Mouse (Mus musculus): Measurements from ENCODE around the gene Gsn. TPM values are rescaled to one million over a fixed set of nuclear protein-coding genes. Genes with fewer than 3 reads are reported as not detected.

Gene Gsn
- total and polyA plus RNA-seq, 3 experiments = 24.2 to 54.2 (median 42.9) TPM

DNA sequence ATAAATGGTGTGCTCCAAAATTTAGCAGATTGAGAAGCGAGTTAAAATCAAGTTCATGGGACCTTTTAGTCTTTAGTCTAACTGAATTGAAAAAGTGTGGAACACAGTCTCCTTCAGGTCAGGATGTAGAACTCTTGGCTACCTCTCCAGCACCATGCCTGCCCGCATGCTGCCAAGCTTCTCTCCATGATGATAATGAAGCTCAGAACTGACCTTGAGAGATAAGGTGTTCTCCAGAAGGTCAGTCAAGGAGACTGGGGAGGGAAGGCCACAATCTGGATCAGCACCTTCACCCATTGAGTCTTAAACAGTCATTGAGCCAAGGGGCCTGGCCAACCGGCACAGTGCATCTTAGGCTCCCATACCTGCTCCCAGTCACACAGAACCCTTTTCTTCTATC, 49.4 kb upstream of the Gsn start:
- dilution Hi-C loops (cut with MboI; ENCODE audit: extremely low pct_ligation_motif_present, extremely low pct_unique_long_range_greater_than_20kb, low sequenced_read_pairs) = no loop called here
- H3K27ac ChIP-seq (ENCODE audit: insufficient read depth, low read depth) = no peak overlapping the region
- H3K27me3 ChIP-seq (replicated peaks) = no peaks in the 10 kb centered on the region
- no peak overlapping the region for H3K9ac ChIP-seq (ENCODE audit: insufficient read depth, low read depth)
- no peaks in the 10 kb centered on the region; the same call in 1 of the 2 replicates for H3K79me2 ChIP-seq (replicated peaks; ENCODE audit: control insufficient read depth, extremely low read depth, insufficient read depth, poor library complexity, severe bottlenecking)
- H3K4me2 ChIP-seq (ENCODE audit: insufficient read depth, low read depth, poor library complexity, severe bottlenecking) = no peak overlapping the region
- H3K9me3 ChIP-seq (replicated peaks; ENCODE audit: low read length) = no peaks in the 10 kb centered on the region
- H3K4me3 ChIP-seq (replicated peaks in 1 of 3; ENCODE audit: low read depth in 2 of 3, low read length in 2 of 3, poor library complexity in 1 of 3) = no peak overlapping the region
- DNase-seq (ENCODE audit: extremely low read depth) = no peak
- peaks cover 31 to 65% of the 10 kb centered on the region in 2 experiments for H3K4me1 ChIP-seq (ENCODE audit: control insufficient read depth in 1 of 2, insufficient read depth in 2 of 2)
- H3K36me3 ChIP-seq (replicated peaks in 1 of 2; ENCODE audit: control insufficient read depth in 1 of 2, insufficient read depth in 1 of 2, low read length in 1 of 2) = no peaks in the 10 kb centered on the region
- in situ Hi-C loops (cut with MboI; ENCODE audit: low pct_ligation_motif_present, low pct_unique_long_range_greater_than_20kb, low sequenced_read_pairs) = no loop called here
- no peak for TF ChIP-seq BHLHE40 (IDR thresholded peaks at IDR 0.05; ENCODE audit: low read depth, low read length)
- no peak for TF ChIP-seq USF1 (IDR thresholded peaks at IDR 0.05; ENCODE audit: low read depth, low read length)
- TF ChIP-seq JUND (conservative IDR thresholded peaks at IDR 0.05; ENCODE audit: low read depth, low read length) = no peak
- TF ChIP-seq ZKSCAN1 (IDR thresholded peaks at IDR 0.05; ENCODE audit: borderline replicate concordance, low read depth, low read length) = no peak
- no peak for TF ChIP-seq NRF1 (IDR thresholded peaks at IDR 0.05; ENCODE audit: low read depth, low read length)
- no peak for TF ChIP-seq IRF4 (IDR thresholded peaks at IDR 0.05; ENCODE audit: low read depth, low read length)
- TF ChIP-seq TCF12 (IDR thresholded peaks at IDR 0.05; ENCODE audit: low read depth, low read length) = no peak
- no peak for TF ChIP-seq MEF2A (IDR thresholded peaks at IDR 0.05; ENCODE audit: borderline replicate concordance, low read depth, low read length)
- no peak for TF ChIP-seq UBTF (IDR thresholded peaks at IDR 0.05; ENCODE audit: low read depth, low read length)
- TF ChIP-seq TBP (conservative IDR thresholded peaks at IDR 0.05; ENCODE audit: low read depth, low read length) = no peak
- TF ChIP-seq GABPA (IDR thresholded peaks at IDR 0.05; ENCODE audit: insufficient replicate concordance, low read depth, low read length) = no peak
- no peak for TF ChIP-seq MXI1 (IDR thresholded peaks at IDR 0.05; ENCODE audit: low read depth, low read length)
- TF ChIP-seq CHD1 (IDR thresholded peaks at IDR 0.05; ENCODE audit: low read depth, low read length) = no peak
- TF ChIP-seq JUN (IDR thresholded peaks at IDR 0.05; ENCODE audit: insufficient read depth, low read depth, low read length) = no peak

DNA sequence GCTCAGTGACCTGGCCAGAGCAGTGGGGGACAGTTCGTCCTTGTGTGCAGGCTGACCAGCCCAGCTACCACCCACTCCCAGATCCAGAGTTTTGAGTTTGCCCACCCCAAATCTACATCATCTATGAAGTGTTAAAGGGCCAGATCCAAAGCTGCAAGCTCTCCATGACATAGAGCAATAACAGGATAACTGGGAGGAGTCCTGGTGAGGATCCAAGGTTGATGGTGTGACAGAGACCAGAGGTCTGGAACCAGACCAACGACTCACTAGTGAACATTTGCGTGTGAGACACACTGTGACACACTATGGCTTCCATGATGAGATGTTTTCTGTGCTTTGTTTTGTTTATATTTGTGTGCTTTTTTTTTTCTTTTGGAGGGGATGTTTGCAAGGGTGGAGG, 48.1 kb upstream of the Gsn start:
- Histone ChIP-seq H3K4me2 (ENCODE audit: insufficient read depth, low read depth, poor library complexity, severe bottlenecking) (no peak overlapping the region), H3K36me3 (replicated peaks in 1 of 2; ENCODE audit: control insufficient read depth in 1 of 2, insufficient read depth in 1 of 2, low read length in 1 of 2) (no peaks in the 10 kb centered on the region), H3K9ac (ENCODE audit: insufficient read depth, low read depth) (no peak overlapping the region), H3K27me3 (replicated peaks) (no peaks in the 10 kb centered on the region), H3K79me2 (replicated peaks; ENCODE audit: control insufficient read depth, extremely low read depth, insufficient read depth, poor library complexity, severe bottlenecking) (no peaks in the 10 kb centered on the region), H3K9me3 (replicated peaks; ENCODE audit: low read length) (no peaks in the 10 kb centered on the region), H3K27ac (ENCODE audit: insufficient read depth, low read depth) (no peak overlapping the region), H3K4me3 (replicated peaks in 1 of 3; ENCODE audit: low read depth in 2 of 3, low read length in 2 of 3, poor library complexity in 1 of 3) (no peak overlapping the region), H3K4me1 (ENCODE audit: control insufficient read depth in 1 of 2, insufficient read depth in 2 of 2) (peaks cover 31 to 62% of the 10 kb centered on the region in 2 experiments)
- in situ Hi-C loops (cut with MboI; ENCODE audit: low pct_ligation_motif_present, low pct_unique_long_range_greater_than_20kb, low sequenced_read_pairs) (no loop called here), dilution Hi-C loops (cut with MboI; ENCODE audit: extremely low pct_ligation_motif_present, extremely low pct_unique_long_range_greater_than_20kb, low sequenced_read_pairs) (no loop called here)
- no peak for TF ChIP-seq USF2 (conservative IDR thresholded peaks at IDR 0.05; ENCODE audit: low read depth, low read length)
- no peak for TF ChIP-seq KAT2A (IDR thresholded peaks at IDR 0.05; ENCODE audit: insufficient replicate concordance, low read length)
- no peak for TF ChIP-seq MYC (IDR thresholded peaks at IDR 0.05; ENCODE audit: low read depth, low read length)
- no peak for TF ChIP-seq JUN (IDR thresholded peaks at IDR 0.05; ENCODE audit: insufficient read depth, low read depth, low read length)
- no peak for TF ChIP-seq NELFE (IDR thresholded peaks at IDR 0.05; ENCODE audit: low read depth, low read length)
- TF ChIP-seq ZMIZ1 (IDR thresholded peaks at IDR 0.05; ENCODE audit: low read depth, low read length) = no peak
- no peak for TF ChIP-seq SIN3A (IDR thresholded peaks at IDR 0.05; ENCODE audit: low read length)
- no peak for DNase-seq (ENCODE audit: extremely low read depth)
